In the genomic region with DNA sequence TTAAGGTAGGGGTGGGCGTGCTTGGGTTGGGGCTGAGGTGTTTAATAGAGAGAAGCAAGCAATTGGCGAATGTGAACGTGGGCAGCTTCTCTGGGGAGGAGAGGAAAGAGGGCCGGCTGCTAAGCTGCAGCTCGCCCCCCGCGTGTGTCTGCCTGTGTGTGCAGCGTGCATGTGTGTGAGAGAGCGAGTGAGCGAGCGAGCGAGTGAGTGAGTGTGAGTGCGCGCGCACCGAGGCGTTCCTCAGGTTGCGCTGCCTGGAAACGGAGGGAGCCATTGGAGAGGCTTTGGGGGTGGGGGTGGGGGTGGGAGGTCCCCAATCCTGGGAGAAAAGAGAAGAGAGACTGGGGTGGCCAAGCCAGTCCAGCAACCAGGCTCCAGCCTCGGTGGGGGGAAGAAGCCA, we compare ENCODE assay signal across 8 mouse cellular contexts.
A peak's percentile ranks its signal among the peaks of the same experiment; 100 is the strongest.
DNase-seq lines count a peak whose midpoint lies in the region; ATAC-seq and TF ChIP-seq lines count a peak whose summit lies in the region.

No protein-coding gene starts in this region.

- H3K4me2 ChIP-seq in heart, embryonic 16.5 days (ENCODE audit: low read depth, low read length) = peak overlapping the region; percentile 57
- peak overlapping the region; percentile 98 for H3K4me2 ChIP-seq in hindbrain, embryonic 13.5 days
- peak overlapping the region; percentile 95 for H3K4me2 ChIP-seq in limb, embryonic 14.5 days (replicated peaks; ENCODE audit: low read depth, low read length, severe bottlenecking)
- H3K4me2 ChIP-seq in stomach, embryonic 16.5 days (ENCODE audit: low read depth, low read length) = peak overlapping the region; percentile 54

- no peak overlapping the region for H3K9ac ChIP-seq in heart, embryonic 16.5 days (ENCODE audit: low read length)
- peak overlapping the region; percentile 78 for H3K9ac ChIP-seq in hindbrain, embryonic 13.5 days
- peak overlapping the region; percentile 54 for H3K9ac ChIP-seq in limb, embryonic 14.5 days (ENCODE audit: low read depth, low read length, severe bottlenecking)
- no peak overlapping the region for H3K9ac ChIP-seq in stomach, embryonic 16.5 days (ENCODE audit: low read length)

- no peak for TF ChIP-seq CTCF in cortical plate, adult 2 months (IDR thresholded peaks at IDR 0.05; ENCODE audit: extremely low read depth, insufficient read depth, low read length)

- peaks cover 43% of the 10 kb centered on the region for H3K27me3 ChIP-seq in heart, embryonic 16.5 days (ENCODE audit: control insufficient read depth, insufficient read depth, low read length)
- peaks cover 55% of the 10 kb centered on the region for H3K27me3 ChIP-seq in hindbrain, embryonic 13.5 days
- peaks cover 43% of the 10 kb centered on the region for H3K27me3 ChIP-seq in limb, embryonic 14.5 days (ENCODE audit: control insufficient read depth, insufficient read depth, low read length)
- H3K27me3 ChIP-seq in stomach, embryonic 16.5 days (ENCODE audit: control insufficient read depth, insufficient read depth, low read length) = peaks cover 46% of the 10 kb centered on the region

- TF ChIP-seq POLR2A in cortical plate, adult 2 months (IDR thresholded peaks at IDR 0.05; ENCODE audit: extremely low read depth, insufficient read depth, low read length) = peak; percentile 48; the same call in 1 of the 2 replicates
- TF ChIP-seq POLR2A in limb, embryonic 14.5 days (IDR thresholded peaks at IDR 0.05; ENCODE audit: borderline replicate concordance, extremely low read depth, insufficient read depth, insufficient read length) = no peak

- no peaks in the 10 kb centered on the region for H3K4me1 ChIP-seq in heart, embryonic 16.5 days (ENCODE audit: control insufficient read depth, insufficient read depth, low read length)
- H3K4me1 ChIP-seq in cortical plate, adult 2 months (ENCODE audit: control insufficient read depth, insufficient read depth, low read length) = no peaks in the 10 kb centered on the region; the same call in none of the 2 replicates
- H3K4me1 ChIP-seq in hindbrain, embryonic 13.5 days (replicated peaks) = peaks cover 30% of the 10 kb centered on the region
- H3K4me1 ChIP-seq in limb, embryonic 14.5 days (ENCODE audit: control insufficient read depth, insufficient read depth, low read length) = peaks cover 4% of the 10 kb centered on the region; the same call in 1 of the 2 replicates
- peaks cover 2% of the 10 kb centered on the region; the same call in 1 of the 2 replicates for H3K4me1 ChIP-seq in stomach, embryonic 16.5 days (ENCODE audit: control insufficient read depth, insufficient read depth, low read length)

- peak overlapping the region; percentile 36 for H3K4me3 ChIP-seq in heart, embryonic 16.5 days (ENCODE audit: low read length)
- H3K4me3 ChIP-seq in cortical plate, adult 2 months (ENCODE audit: insufficient read depth, low read length) = peak overlapping the region; percentile 64
- peak overlapping the region; percentile 63 for H3K4me3 ChIP-seq in hindbrain, embryonic 13.5 days
- peak overlapping the region; percentile 49 for H3K4me3 ChIP-seq in limb, embryonic 14.5 days (replicated peaks; ENCODE audit: low read length)
- peak overlapping the region; percentile 28 for H3K4me3 ChIP-seq in stomach, embryonic 16.5 days (replicated peaks; ENCODE audit: low read length)

- H3K9me3 ChIP-seq in heart, embryonic 16.5 days (replicated peaks; ENCODE audit: control insufficient read depth, low read length) = no peaks in the 10 kb centered on the region
- no peaks in the 10 kb centered on the region for H3K9me3 ChIP-seq in hindbrain, embryonic 13.5 days
- H3K9me3 ChIP-seq in limb, embryonic 14.5 days (ENCODE audit: control insufficient read depth, low read length) = no peaks in the 10 kb centered on the region
- H3K9me3 ChIP-seq in stomach, embryonic 16.5 days (replicated peaks; ENCODE audit: control insufficient read depth, low read length) = no peaks in the 10 kb centered on the region

- no peak overlapping the region for H3K27ac ChIP-seq in heart, embryonic 16.5 days (ENCODE audit: low read length)
- peak overlapping the region; percentile 30; the same call in 1 of the 2 replicates for H3K27ac ChIP-seq in cortical plate, adult 2 months (ENCODE audit: insufficient read depth, low read length)
- no peak overlapping the region for H3K27ac ChIP-seq in hindbrain, embryonic 13.5 days
- no peak overlapping the region for H3K27ac ChIP-seq in limb, embryonic 14.5 days (replicated peaks; ENCODE audit: low read depth, low read length)
- no peak overlapping the region for H3K27ac ChIP-seq in stomach, embryonic 16.5 days (ENCODE audit: low read length)

- 1% methylated on average over 20 of the region's 20 CpGs for WGBS in heart, embryonic 16.5 days
- WGBS in hindbrain, embryonic 13.5 days = under 1% methylated on average over 20 of the region's 20 CpGs
- 2% methylated on average over 20 of the region's 20 CpGs for WGBS in limb, embryonic 14.5 days
- WGBS in stomach, embryonic 16.5 days = 1% methylated on average over 20 of the region's 20 CpGs

- H3K36me3 ChIP-seq in heart, embryonic 16.5 days (ENCODE audit: control insufficient read depth, insufficient read depth) = no peaks in the 10 kb centered on the region
- no peaks in the 10 kb centered on the region for H3K36me3 ChIP-seq in hindbrain, embryonic 13.5 days
- no peaks in the 10 kb centered on the region for H3K36me3 ChIP-seq in limb, embryonic 14.5 days (ENCODE audit: control insufficient read depth, insufficient read depth, low read length)
- no peaks in the 10 kb centered on the region for H3K36me3 ChIP-seq in stomach, embryonic 16.5 days (ENCODE audit: control insufficient read depth, insufficient read depth, low read length)

- ATAC-seq in heart, embryonic 16.5 days (replicated peaks; ENCODE audit: extremely low read depth, insufficient read depth, low FRiP score) = no peak
- peak; percentile 43 for ATAC-seq in hindbrain, embryonic 13.5 days (ENCODE audit: low FRiP score)
- ATAC-seq in limb, embryonic 14.5 days (ENCODE audit: low FRiP score, low read depth) = 0 out of 2 replicates have a peak, but pooled peaks have one; percentile 34
- ATAC-seq in stomach, embryonic 16.5 days (ENCODE audit: insufficient read depth, low FRiP score) = no peak
- no peak for ATAC-seq in CD4-positive, CD25-positive, alpha-beta regulatory T cell, adult 4 months

- no peak for DNase-seq in heart, adult 18-20 months
- DNase-seq in limb, embryonic 14.5 days (ENCODE audit: low spot score) = peak; percentile 18
- DNase-seq in kidney, adult 9 months = no peak

Comparison
In these comparisons a context has a peak if more than half of its experiments do, and no peak if none do; other contexts are left out.
1. ATAC-seq: peak in hindbrain, embryonic 13.5 days (single experiment) and limb, embryonic 14.5 days (single experiment); none in heart, embryonic 16.5 days (single experiment), stomach, embryonic 16.5 days (single experiment) and CD4-positive, CD25-positive, alpha-beta regulatory T cell, adult 4 months (single experiment).
2. H3K9ac ChIP-seq: peak in hindbrain, embryonic 13.5 days (single experiment) and limb, embryonic 14.5 days (single experiment); none in heart, embryonic 16.5 days (single experiment) and stomach, embryonic 16.5 days (single experiment).
3. Peak in every context shown above with its lines, with median percentiles within 50 percentile points of each other: H3K4me2 ChIP-seq and H3K4me3 ChIP-seq.